Mouse (Mus musculus) c-Kit-positive CD71-positive TER-119-positive erythroid progenitor cells, embryonic 14.5 days (primary cell): ENCODE data around the gene 2900092C05Rik.

ENCODE experiments used
- DNase-seq: peaks from one replicate; pipeline ENCODE4 v3.0.0-alpha.2; 2013; ENCODE audit warnings: low spot score

2900092C05Rik gene

DNA sequence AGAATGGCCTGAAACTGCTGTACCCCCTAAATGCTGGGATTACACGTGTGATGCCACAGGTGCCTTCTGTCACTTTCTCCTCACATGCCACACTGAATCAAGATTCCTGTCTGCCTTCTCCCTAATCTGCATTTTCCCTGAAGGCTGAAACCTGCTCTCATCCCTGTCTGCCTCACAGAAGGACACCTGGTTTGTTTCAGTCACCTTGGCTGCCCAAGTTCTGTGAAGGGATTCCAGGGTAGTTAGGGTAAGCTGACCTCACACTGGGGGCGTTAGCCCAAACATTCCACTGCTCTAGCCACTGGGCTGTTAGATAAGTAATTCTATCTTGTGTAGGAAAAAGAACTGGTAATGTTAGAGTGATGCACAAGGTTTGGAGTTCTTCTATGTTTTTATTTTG lies at the start of gene 2900092C05Rik:
2900092C05Rik (plus strand) TSS at position 301 of the 400 bp plus-strand sequence.
- DNase-seq = no peak

DNA sequence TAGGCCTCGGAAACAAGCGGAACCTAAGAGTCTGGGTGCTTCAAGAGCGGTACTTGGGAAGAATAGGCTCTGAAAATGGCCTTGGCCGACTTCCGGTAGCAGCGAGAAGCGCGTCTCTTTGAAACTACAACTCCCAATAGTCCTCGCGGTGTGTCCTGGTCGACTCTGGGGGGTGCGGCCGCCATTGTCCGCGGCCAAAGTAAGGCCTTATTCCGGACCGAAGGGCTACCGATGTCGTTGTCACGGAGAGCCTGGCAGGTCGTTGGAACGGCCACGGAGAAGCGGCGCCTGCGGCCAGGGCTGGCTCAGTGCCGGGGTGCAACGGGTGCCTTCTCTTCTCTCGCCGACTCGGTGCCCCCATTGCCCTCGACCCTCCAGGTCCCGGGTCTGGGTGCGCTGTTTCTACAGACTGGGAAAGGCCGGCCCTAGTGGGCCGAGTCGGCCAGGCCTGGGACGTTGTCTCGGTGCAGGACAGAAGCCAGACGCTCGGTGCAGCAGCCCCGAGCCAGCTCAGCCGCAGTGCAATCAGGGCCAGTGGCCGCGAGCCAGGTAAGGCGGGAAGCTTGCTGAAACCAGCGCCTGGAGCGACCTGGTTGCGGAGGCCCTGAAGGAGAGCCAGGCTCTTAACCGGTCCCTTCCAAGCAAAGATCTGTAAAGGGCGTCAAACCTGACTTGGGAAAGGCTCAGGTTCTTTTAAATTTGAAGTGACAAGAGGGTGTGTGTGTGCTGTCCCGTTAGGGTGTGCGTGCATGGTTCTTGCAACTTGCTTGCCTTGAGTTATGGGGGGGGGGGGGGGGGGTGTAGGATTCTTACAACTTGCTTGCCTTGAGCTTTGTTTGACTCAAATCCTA lies 33.9 kb upstream of the 2900092C05Rik start, which contains the start of gene Zfp606:
Zfp606 (plus strand) TSS at position 136 of the 851 bp plus-strand sequence.
- peak; percentile 69 for DNase-seq

DNA sequence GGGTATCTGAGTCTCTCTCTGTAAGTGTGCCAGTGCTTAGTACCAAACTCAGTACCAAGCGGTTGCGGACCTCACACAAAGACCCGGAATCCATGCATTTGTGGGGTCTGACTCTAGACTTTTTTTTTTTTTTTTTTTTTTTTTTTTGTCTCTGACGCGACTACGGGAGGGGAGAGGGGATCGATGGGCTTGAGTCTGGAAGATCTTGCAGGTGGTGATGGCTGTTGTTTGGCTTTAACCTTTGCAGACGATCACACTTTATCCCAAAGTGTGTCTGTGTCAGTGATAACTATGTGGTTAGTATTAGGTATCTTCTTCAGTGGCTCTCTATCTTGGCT lies 33.3 kb upstream of the 2900092C05Rik start:
- peak; percentile 5 for DNase-seq

DNA sequence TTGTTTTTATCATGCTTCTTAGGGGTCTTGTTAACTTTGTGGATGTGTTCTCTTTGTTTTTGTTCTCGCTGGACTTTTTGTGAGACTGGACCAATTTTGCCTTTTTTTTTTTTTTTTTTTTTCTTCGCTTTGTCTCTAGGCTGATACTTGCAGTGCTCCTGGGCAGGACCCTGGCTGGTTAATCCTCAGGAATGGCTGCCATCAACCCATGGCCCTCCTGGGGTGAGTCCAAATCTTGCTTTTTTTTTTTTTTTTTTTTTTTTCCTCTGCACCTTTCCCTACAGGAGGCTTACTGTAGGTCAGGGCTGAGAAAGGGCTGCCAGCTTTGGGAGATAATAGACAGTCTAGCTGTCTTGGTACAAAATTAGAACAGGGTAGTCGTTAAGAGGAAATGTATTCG lies 32.8 kb upstream of the 2900092C05Rik start:
- no peak for DNase-seq

DNA sequence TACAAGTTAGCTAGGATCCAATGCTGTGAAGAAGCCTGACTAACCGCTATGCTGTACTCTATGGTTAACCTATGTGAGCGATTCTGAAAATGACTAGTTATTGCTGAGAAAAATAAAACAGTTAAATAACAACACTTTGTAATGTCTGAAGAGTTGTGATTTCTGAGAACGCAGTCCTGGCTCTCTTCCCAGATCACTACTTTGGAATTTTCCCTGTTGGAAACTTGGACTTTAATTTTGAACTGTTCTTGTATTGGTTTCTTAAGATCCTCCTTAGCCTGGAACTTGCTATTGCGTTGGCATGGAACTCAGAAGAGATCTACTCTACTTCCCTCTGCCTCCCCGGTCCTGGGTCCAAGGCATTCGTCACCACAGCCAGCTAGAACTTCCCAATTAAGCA lies 28.5 kb upstream of the 2900092C05Rik start:
- no peak for DNase-seq

DNA sequence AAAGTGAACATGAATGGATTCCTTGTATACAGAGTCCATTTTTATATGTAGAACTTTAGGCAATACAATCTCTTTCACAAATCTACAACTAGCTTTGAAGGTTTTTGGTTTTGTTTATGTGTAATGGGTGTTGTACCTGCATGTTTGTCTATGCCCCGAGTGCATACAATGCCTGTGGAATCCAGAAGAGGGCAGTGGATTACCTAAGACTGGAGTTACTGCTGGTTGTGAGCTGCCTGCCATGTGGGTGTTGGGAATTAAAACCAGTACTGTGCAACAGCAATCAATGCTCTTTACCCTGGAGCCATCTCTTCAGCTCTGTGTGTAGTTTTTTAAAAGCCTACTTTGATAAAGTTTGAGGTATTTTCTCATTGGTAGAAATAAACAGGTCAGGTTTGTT lies 26.4 kb upstream of the 2900092C05Rik start:
- no peak for DNase-seq

DNA sequence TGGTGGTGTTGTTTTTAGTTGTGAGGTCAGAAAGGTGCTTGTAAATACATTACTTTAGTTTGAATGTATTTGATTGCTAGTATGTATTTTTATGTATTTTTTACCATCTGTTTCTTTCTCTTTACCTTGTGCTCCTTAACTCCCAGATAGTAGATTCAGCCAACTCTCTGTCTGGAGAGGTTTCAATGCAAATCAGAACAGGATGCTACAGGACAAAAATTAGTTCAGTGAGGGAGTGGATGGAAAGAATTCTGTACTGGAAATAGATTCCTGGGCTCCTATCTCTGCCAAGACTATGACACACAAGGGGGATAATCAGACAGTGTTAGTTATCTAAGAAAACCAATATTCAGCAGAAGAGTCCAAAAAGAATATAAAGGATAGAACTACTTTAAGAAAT lies 25.6 kb upstream of the 2900092C05Rik start:
- DNase-seq = no peak

DNA sequence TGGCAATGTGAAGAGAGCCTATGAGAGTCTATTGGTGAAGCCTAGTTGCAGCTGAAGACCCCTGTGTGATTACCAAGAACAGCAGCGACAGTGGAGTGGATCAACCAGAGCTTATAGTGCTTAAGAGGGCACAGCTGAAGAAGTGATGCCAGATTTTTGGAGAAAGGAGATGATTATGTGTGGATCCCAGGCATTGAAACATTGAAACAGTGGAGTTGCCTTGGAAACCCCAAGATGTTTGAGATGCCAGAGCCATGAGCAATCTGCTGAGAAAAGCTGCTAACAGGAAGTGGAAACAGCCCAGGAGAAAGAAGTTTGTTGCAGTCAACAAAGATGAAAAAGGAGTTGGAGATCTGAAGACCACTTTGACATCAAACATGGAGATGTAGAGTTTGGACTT lies 1.4 kb upstream of the 2900092C05Rik start:
- DNase-seq = no peak
